Mouse (Mus musculus) heart, postnatal 0 days (tissue): ENCODE measurements around the gene Aifm2.

Experiments used
- CTCF ChIP-seq: IDR thresholded peaks from 2 replicates; pipeline ENCODE4 v1.5.1; 2016; ENCODE audit warnings: antibody characterized with exemption, control low read depth, low read depth
- EP300 ChIP-seq: IDR thresholded peaks from 2 replicates; pipeline ENCODE4 v1.6.1; 2016; ENCODE audit warnings: antibody characterized with exemption, low read depth

GRCm38 (mm10) chr10:61669289-61669688 is 45.8 kb upstream of the Aifm2 start:
- TF ChIP-seq CTCF (no peak), EP300 (no peak)
